Comparison of ENCODE assay signal across 19 mouse cellular contexts in genomic region chr11:102656931-102657330, GRCm38 (mm10). TPM values are rescaled to one million over a fixed set of nuclear protein-coding genes. Genes with fewer than 3 reads are reported as not detected.
"Had no signal": no experiment of that assay in that cellular context is flagged by ENCODE, and none has a peak within 500 bp of the region (broad histone marks: within the 10 kb centered on the region; RNA-seq: fewer than 3 reads in every experiment).

No protein-coding gene starts in this region.

- H3K4me3 ChIP-seq: kidney, embryonic 15.5 days; limb, embryonic 13.5 days; liver, embryonic 15.5 days; lung, embryonic 15.5 days; midbrain, embryonic 12.5 days; neural tube, embryonic 12.5 days had no signal

- H3K36me3 ChIP-seq: kidney, embryonic 15.5 days; limb, embryonic 13.5 days; liver, embryonic 15.5 days; lung, embryonic 15.5 days; midbrain, embryonic 12.5 days; neural tube, embryonic 12.5 days had no signal

- H3K27ac ChIP-seq: kidney, embryonic 15.5 days; limb, embryonic 13.5 days; liver, embryonic 15.5 days; lung, embryonic 15.5 days; midbrain, embryonic 12.5 days; neural tube, embryonic 12.5 days had no signal

- H3K9ac ChIP-seq: kidney, embryonic 15.5 days; limb, embryonic 13.5 days; liver, embryonic 15.5 days; lung, embryonic 15.5 days; midbrain, embryonic 12.5 days; neural tube, embryonic 12.5 days had no signal

- H3K4me1 ChIP-seq: liver, embryonic 15.5 days; lung, embryonic 15.5 days; midbrain, embryonic 12.5 days; neural tube, embryonic 12.5 days had no signal

- H3K27me3 ChIP-seq: kidney, embryonic 15.5 days; limb, embryonic 13.5 days; liver, embryonic 15.5 days; lung, embryonic 15.5 days; midbrain, embryonic 12.5 days; neural tube, embryonic 12.5 days had no signal

- H3K9me3 ChIP-seq: kidney, embryonic 15.5 days; limb, embryonic 13.5 days; liver, embryonic 15.5 days; lung, embryonic 15.5 days; midbrain, embryonic 12.5 days; neural tube, embryonic 12.5 days had no signal

- DNase-seq: kidney, adult 2 months; kidney, postnatal 14 days; left cerebral cortex, postnatal 4 days; lung, postnatal 4 days; thymus, postnatal 14 days had no signal

- H3K4me2 ChIP-seq: kidney, embryonic 15.5 days; limb, embryonic 13.5 days; liver, embryonic 15.5 days; midbrain, embryonic 12.5 days; neural tube, embryonic 12.5 days had no signal

RNA-seq across cellular contexts. Expression of gene Meioc, which starts 6.6 kb away (rescaled TPM):
- total RNA-seq: layer of hippocampus, adult 8-10 months; layer of hippocampus, postnatal 14 days; left cerebral cortex, adult 18-20 months; left cerebral cortex, postnatal 10 days; left cerebral cortex, postnatal 4 days; liver, adult 2 months; megakaryocyte-erythroid progenitor cell, adult 5-6 weeks; neutrophil, adult 5-6 weeks had no signal
- polyA plus RNA-seq: kidney, adult 2 months; large intestine, adult 2 months; liver, adult 2 months had no signal

RNA-seq across cellular contexts. Expression of gene Fzd2, which starts 52.7 kb away (rescaled TPM):
- total RNA-seq: megakaryocyte-erythroid progenitor cell, adult 5-6 weeks had no signal
